Mouse (Mus musculus) brain, embryonic 14.5 days (tissue): ENCODE measurements at regions not wholly inside any gene's neighbourhood (a gene's known extent, or its start where the extent isn't known, plus 50 kb on each side); places are given as distances from the start of the nearest gene placed in this dataset.

Source experiments
- CTCF ChIP-seq: fragments of 200-500 bp; IDR thresholded peaks from 2 replicates; pipeline ENCODE4 v1.5.1; 2012; ENCODE audit warnings: inconsistent platforms, mild to moderate bottlenecking, moderate library complexity, borderline replicate concordance; ENCODE audit not compliant: insufficient read depth, insufficient read length; ENCODE audit errors: extremely low read depth
- POLR2A ChIP-seq: fragments of 200-500 bp; IDR thresholded peaks from 2 replicates; pipeline ENCODE4 v1.6.1; 2012; ENCODE audit warnings: mild to moderate bottlenecking, inconsistent platforms, borderline replicate concordance; ENCODE audit not compliant: poor library complexity, insufficient read depth, insufficient read length, severe bottlenecking; ENCODE audit errors: extremely low read depth

GRCm38 (mm10) chr4:4708261-4708660 lies 84.9 kb downstream of the Impad1 start:
- TF ChIP-seq CTCF (no peak), POLR2A (no peak)
